Comparison of ENCODE assay signal across 13 mouse cellular contexts in genomic region chr6:48857613-48858302, GRCm38 (mm10). TPM values are rescaled to one million over a fixed set of nuclear protein-coding genes. Genes with fewer than 3 reads are reported as not detected.
DNase-seq lines count a peak whose midpoint lies in the region; ATAC-seq and TF ChIP-seq lines count a peak whose summit lies in the region.
"Had no signal": no experiment of that assay in that cellular context is flagged by ENCODE, and none has a peak within 500 bp of the region (broad histone marks: within the 10 kb centered on the region; RNA-seq: fewer than 3 reads in every experiment).

No protein-coding gene starts in this region.

- no peaks in the 10 kb centered on the region for H3K27me3 ChIP-seq in Patski
- H3K27me3 ChIP-seq in lung, postnatal 0 days (replicated peaks; ENCODE audit: insufficient read depth, low read length) = no peaks in the 10 kb centered on the region

- WGBS in lung, postnatal 0 days = 15% methylated on average over 8 of the region's 8 CpGs

- peak; percentile 37 for DNase-seq in adrenal gland, postnatal 14 days
- DNase-seq in adrenal gland, postnatal 25 days = no peak
- no peak for DNase-seq in layer of hippocampus, adult 2 months (ENCODE audit: low spot score in 2 of 2)
- no peak for DNase-seq in layer of hippocampus, postnatal 10 days (ENCODE audit: low spot score in 2 of 2)
- no peak for DNase-seq in Patski (ENCODE audit: low read depth, low spot score)
- DNase-seq in lung, postnatal 0 days (ENCODE audit: low spot score) = peak; percentile 88
- DNase-seq in cerebellum, adult 8-10 months = no peak
- DNase-seq in ovary, postnatal 10 days (ENCODE audit: low spot score) = no peak
- DNase-seq: adrenal gland, adult 8-10 months; cerebellum, postnatal 25 days had no signal

- H3K4me2 ChIP-seq in lung, postnatal 0 days (replicated peaks; ENCODE audit: low read depth, low read length) = no peak overlapping the region
- H3K4me2 ChIP-seq: midbrain, embryonic 13.5 days had no signal

- no peak overlapping the region for H3K4me3 ChIP-seq in layer of hippocampus, adult 2 months
- H3K4me3 ChIP-seq in lung, postnatal 0 days (ENCODE audit: low read depth, low read length) = no peak overlapping the region
- H3K4me3 ChIP-seq: midbrain, embryonic 13.5 days had no signal

- no peak overlapping the region for H3K9ac ChIP-seq in lung, postnatal 0 days (replicated peaks; ENCODE audit: low read depth)
- H3K9ac ChIP-seq: midbrain, embryonic 13.5 days had no signal

- no peaks in the 10 kb centered on the region; the same call in 1 of the 2 replicates for H3K4me1 ChIP-seq in lung, postnatal 0 days (ENCODE audit: insufficient read depth, low read depth, low read length)

- H3K9me3 ChIP-seq in lung, postnatal 0 days (ENCODE audit: low read length) = no peaks in the 10 kb centered on the region
- H3K9me3 ChIP-seq: midbrain, embryonic 13.5 days had no signal

- TF ChIP-seq CTCF in layer of hippocampus, adult 2 months (conservative IDR thresholded peaks at IDR 0.05) = peak; percentile 62
- peak; percentile 51 for TF ChIP-seq CTCF in Patski (IDR thresholded peaks at IDR 0.05)
- peak; percentile 60 for TF ChIP-seq CTCF in lung, postnatal 0 days (IDR thresholded peaks at IDR 0.05)

- TF ChIP-seq EP300 in lung, postnatal 0 days (IDR thresholded peaks at IDR 0.05) = peak; percentile 93

- H3K27ac ChIP-seq in layer of hippocampus, adult 2 months = no peak overlapping the region
- peak overlapping the region; percentile 73 for H3K27ac ChIP-seq in lung, postnatal 0 days (ENCODE audit: low read length)
- H3K27ac ChIP-seq: midbrain, embryonic 13.5 days had no signal

- no peaks in the 10 kb centered on the region for H3K36me3 ChIP-seq in lung, postnatal 0 days (ENCODE audit: insufficient read depth, low read length)
- H3K36me3 ChIP-seq: midbrain, embryonic 13.5 days had no signal

- POLR2A ChIA-PET in Patski (lab: Charles Lee) = interaction anchor here (1.0 to 2.1 kb wide), 6 partner anchors 13 to 100 kb away, joined by 3 to 6 read pairs (median 4); partner anchors contain the start of gene Tmem176b

- in situ Hi-C loops in Patski (cut with MboI; ENCODE audit: low pct_unique_long_range_greater_than_20kb) = loop anchor here (5.0 kb wide), 2 partner anchors 40 to 210 kb away; partner anchors contain the start of gene Gimap8

- CTCF ChIA-PET in Patski (lab: Charles Lee) = interaction anchor here (0.8 to 12.0 kb wide), 11 partner anchors 9 to 316 kb away, joined by 3 to 124 read pairs (median 5); partner anchors contain the start of genes Gimap8, Tmem176a and Tmem176b

- ATAC-seq in Patski = no peak
- ATAC-seq in lung, postnatal 0 days = peak; percentile 71
- ATAC-seq: midbrain, embryonic 13.5 days had no signal

RNA-seq across cellular contexts. Expression of gene Aoc1, which starts 14.9 kb away (rescaled TPM):
- not detected in 2 replicates for total RNA-seq in adrenal gland, postnatal 14 days (2021)
- not detected in 2 replicates for total RNA-seq in adrenal gland, postnatal 25 days (2021)
- total RNA-seq in layer of hippocampus, adult 2 months (2021) = not detected
- not detected for total RNA-seq in layer of hippocampus, postnatal 10 days (2021)
- 22.4 TPM for polyA plus RNA-seq in Patski (2021)
- polyA plus RNA-seq in lung, postnatal 0 days (2015; fragmentation: Nextera tagmentation; extraction: Ambion mirVana) = 4.4 and 4.9 TPM in 2 replicates
- total RNA-seq: adrenal gland, adult 8-10 months; hematopoietic stem cell, adult 5-6 weeks; left cerebral cortex, postnatal 36 days had no signal
- polyA plus RNA-seq: midbrain, embryonic 13.5 days had no signal

RNA-seq across cellular contexts. Expression of gene Tmem176b, which starts 16.5 kb away (rescaled TPM):
- 293 and 324 TPM in 2 replicates for total RNA-seq in adrenal gland, postnatal 14 days (2021)
- 498 and 582 TPM in 2 replicates for total RNA-seq in adrenal gland, postnatal 25 days (2021)
- 10 to 100 TPM; 51.4 to 57.1 TPM for total RNA-seq in layer of hippocampus, adult 2 months (2021)
- total RNA-seq in layer of hippocampus, postnatal 10 days (2021) = 10 to 100 TPM; 45.6 to 47.8 TPM
- polyA plus RNA-seq in Patski (2021) = 2,760 TPM
- polyA plus RNA-seq in lung, postnatal 0 days (2015; fragmentation: Nextera tagmentation; extraction: Ambion mirVana) = 798 and 806 TPM in 2 replicates

RNA-seq across cellular contexts. Expression of gene Tmem176a, which starts 17.0 kb away (rescaled TPM):
- total RNA-seq in adrenal gland, postnatal 14 days (2021) = 139 and 181 TPM in 2 replicates
- 210 and 286 TPM in 2 replicates for total RNA-seq in adrenal gland, postnatal 25 days (2021)
- total RNA-seq in layer of hippocampus, adult 2 months (2021) = 10 to 100 TPM; 26.0 to 30.7 TPM
- 10 to 100 TPM; 14.7 to 15.4 TPM for total RNA-seq in layer of hippocampus, postnatal 10 days (2021)
- 1,783 TPM for polyA plus RNA-seq in Patski (2021)
- 485 and 539 TPM in 2 replicates for polyA plus RNA-seq in lung, postnatal 0 days (2015; fragmentation: Nextera tagmentation; extraction: Ambion mirVana)

Comparison
In these comparisons a context has a peak if more than half of its experiments do, and no peak if none do; other contexts are left out.
1. DNase-seq: peak in adrenal gland, postnatal 14 days (single experiment) and lung, postnatal 0 days (single experiment); none in adrenal gland, postnatal 25 days (single experiment), layer of hippocampus, adult 2 months (0 of 2), layer of hippocampus, postnatal 10 days (0 of 2), Patski (single experiment), cerebellum, adult 8-10 months (single experiment) and ovary, postnatal 10 days (single experiment).
2. Peak in every context shown above with its lines, with median percentiles within 50 percentile points of each other: CTCF ChIP-seq.